In the genomic region with DNA sequence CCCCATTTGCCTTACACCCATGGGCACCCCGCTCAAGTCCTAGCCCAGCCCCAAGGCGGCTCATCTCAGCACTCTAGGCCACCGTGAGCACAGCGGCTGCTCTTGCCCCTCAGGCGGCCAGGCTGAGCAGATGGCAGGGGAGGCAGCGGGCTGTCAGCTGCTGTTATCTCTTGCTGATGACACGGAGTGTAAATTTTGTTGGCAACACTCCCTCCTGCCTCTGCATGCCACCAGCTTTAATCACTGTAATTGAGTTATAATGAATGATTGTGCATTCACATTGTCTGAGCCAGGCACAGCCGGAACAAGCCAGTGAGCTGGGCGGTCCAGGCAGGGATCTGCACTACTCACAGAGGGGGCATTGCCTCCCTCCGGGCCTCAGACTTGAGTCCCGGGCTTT, we compare ENCODE assay signal across 8 mouse cellular contexts.
DNase-seq lines count a peak whose midpoint lies in the region; ATAC-seq and TF ChIP-seq lines count a peak whose summit lies in the region.

No protein-coding gene starts in this region.

- DNase-seq in brain, embryonic 14.5 days (ENCODE audit: low read depth): peak; percentile 96
- DNase-seq in right cerebral cortex, postnatal 25 days: peak; percentile 13
- no peak for DNase-seq in heart, adult 18-20 months
- DNase-seq in gastrocnemius, postnatal 25 days: no peak
- no peak for DNase-seq in urinary bladder, postnatal 14 days (ENCODE audit: low spot score)

- no peak for TF ChIP-seq POLR2A in brain, embryonic 14.5 days (IDR thresholded peaks at IDR 0.05; ENCODE audit: borderline replicate concordance, extremely low read depth, insufficient read depth, insufficient read length, poor library complexity, severe bottlenecking)

- H3K36me3 ChIP-seq in E14TG2a.4 (ENCODE audit: insufficient read depth, low read length): no peaks in the 10 kb centered on the region
- no peaks in the 10 kb centered on the region for H3K36me3 ChIP-seq in limb, embryonic 15.5 days

- H3K9me3 ChIP-seq in E14TG2a.4 (ENCODE audit: low read length): peaks cover 8% of the 10 kb centered on the region
- no peaks in the 10 kb centered on the region for H3K9me3 ChIP-seq in limb, embryonic 15.5 days

- no peak overlapping the region for H3K4me2 ChIP-seq in limb, embryonic 15.5 days

- H3K4me1 ChIP-seq in E14TG2a.4 (replicated peaks; ENCODE audit: low read depth, low read length): peaks cover 46% of the 10 kb centered on the region
- peaks cover 5% of the 10 kb centered on the region; the same call in 1 of the 2 replicates for H3K4me1 ChIP-seq in limb, embryonic 15.5 days

- 0 out of 2 replicates have a peak overlapping the region, but pooled peaks have one; percentile 3 for H3K27ac ChIP-seq in limb, embryonic 15.5 days

- TF ChIP-seq CTCF in E14TG2a.4 (conservative IDR thresholded peaks at IDR 0.05; ENCODE audit: low read length): no peak
- no peak for TF ChIP-seq CTCF in brain, embryonic 14.5 days (IDR thresholded peaks at IDR 0.05; ENCODE audit: borderline replicate concordance, extremely low read depth, insufficient read depth, insufficient read length)

- H3K27me3 ChIP-seq in E14TG2a.4 (ENCODE audit: insufficient read depth, low read length): peaks cover 39% of the 10 kb centered on the region
- 0 out of 2 replicates have a peak, but pooled peaks cover 4% of the 10 kb centered on the region for H3K27me3 ChIP-seq in limb, embryonic 15.5 days

- H3K4me3 ChIP-seq in E14TG2a.4 (replicated peaks; ENCODE audit: low read length): 0 out of 2 replicates have a peak overlapping the region, but pooled peaks have one; percentile 10
- H3K4me3 ChIP-seq in limb, embryonic 15.5 days: no peak overlapping the region

- 49% methylated on average over 11 of the region's 11 CpGs for WGBS in limb, embryonic 15.5 days

- no peak overlapping the region for H3K9ac ChIP-seq in limb, embryonic 15.5 days

- peak; percentile 52; the same call in 1 of the 2 replicates for ATAC-seq in frontal cortex, adult (ENCODE audit: low TSS enrichment)
- ATAC-seq in limb, embryonic 15.5 days (ENCODE audit: insufficient number of reproducible peaks, low FRiP score, low TSS enrichment, low read depth): no peak

Comparison
In these comparisons a context has a peak if more than half of its experiments do, and no peak if none do; other contexts are left out.
1. DNase-seq: peak in brain, embryonic 14.5 days (single experiment) and right cerebral cortex, postnatal 25 days (single experiment); none in heart, adult 18-20 months (0 of 2), gastrocnemius, postnatal 25 days (single experiment) and urinary bladder, postnatal 14 days (single experiment).